Mouse (Mus musculus): Measurements from ENCODE around the gene Cox10. TPM values are rescaled to one million over a fixed set of nuclear protein-coding genes. Genes with fewer than 3 reads are reported as not detected.

Cox10 gene
- polyA plus RNA-seq, 1 experiment, result 26.1 TPM

GRCm38 (mm10) chr11:64051195-64051968 is 27.9 kb downstream of the Cox10 start:
- TF ChIP-seq GATA1 (IDR thresholded peaks at IDR 0.05; ENCODE audit: borderline replicate concordance, low read length), result no peak
- TF ChIP-seq FLI1 (IDR thresholded peaks at IDR 0.05; ENCODE audit: low read length), result no peak
- H3K9me3 ChIP-seq, result no peaks in the 10 kb centered on the region
- peaks cover 17% of the 10 kb centered on the region for H3K36me3 ChIP-seq (replicated peaks; ENCODE audit: low read length)
- H3K4me1 ChIP-seq, result peaks cover 33% of the 10 kb centered on the region
- peaks cover 2% of the 10 kb centered on the region for H3K27me3 ChIP-seq (replicated peaks)
- no peak overlapping the region for H3K4me3 ChIP-seq (replicated peaks)

GRCm38 (mm10) chr11:64047432-64047831 is 31.8 kb downstream of the Cox10 start:
- H3K27me3 ChIP-seq (replicated peaks), result peaks cover 2% of the 10 kb centered on the region
- TF ChIP-seq GATA1 (IDR thresholded peaks at IDR 0.05; ENCODE audit: borderline replicate concordance, low read length) (no peak), FLI1 (IDR thresholded peaks at IDR 0.05; ENCODE audit: low read length) (no peak)
- H3K9me3 ChIP-seq, result no peaks in the 10 kb centered on the region
- peak overlapping the region; percentile 29 for H3K4me3 ChIP-seq (replicated peaks)
- H3K36me3 ChIP-seq (replicated peaks; ENCODE audit: low read length), result peaks cover 31% of the 10 kb centered on the region
- peaks cover 32% of the 10 kb centered on the region for H3K4me1 ChIP-seq

- no peak overlapping the region for H3K4me3 ChIP-seq (replicated peaks)
- peaks cover 31% of the 10 kb centered on the region for H3K36me3 ChIP-seq (replicated peaks; ENCODE audit: low read length)
- no peaks in the 10 kb centered on the region for H3K9me3 ChIP-seq
- no peak for TF ChIP-seq FLI1 (IDR thresholded peaks at IDR 0.05; ENCODE audit: low read length)
- no peak for TF ChIP-seq GATA1 (IDR thresholded peaks at IDR 0.05; ENCODE audit: borderline replicate concordance, low read length)
- peaks cover 22% of the 10 kb centered on the region for H3K4me1 ChIP-seq
- H3K27me3 ChIP-seq (replicated peaks), result peaks cover 2% of the 10 kb centered on the region
Measured at GRCm38 (mm10) chr11:64045041-64045440, 34.2 kb downstream of the Cox10 start.

GRCm38 (mm10) chr11:64044024-64044423 is 35.2 kb downstream of the Cox10 start:
- peaks cover 30% of the 10 kb centered on the region for H3K36me3 ChIP-seq (replicated peaks; ENCODE audit: low read length)
- TF ChIP-seq GATA1 (IDR thresholded peaks at IDR 0.05; ENCODE audit: borderline replicate concordance, low read length) (no peak), FLI1 (IDR thresholded peaks at IDR 0.05; ENCODE audit: low read length) (no peak)
- H3K9me3 ChIP-seq, result no peaks in the 10 kb centered on the region
- H3K4me1 ChIP-seq, result peaks cover 22% of the 10 kb centered on the region
- H3K4me3 ChIP-seq (replicated peaks), result no peak overlapping the region
- H3K27me3 ChIP-seq (replicated peaks), result no peaks in the 10 kb centered on the region

GRCm38 (mm10) chr11:64041281-64041680 is 38.0 kb downstream of the Cox10 start:
- peaks cover 26% of the 10 kb centered on the region for H3K36me3 ChIP-seq (replicated peaks; ENCODE audit: low read length)

GRCm38 (mm10) chr11:64039600-64039999 is 39.7 kb downstream of the Cox10 start:
- Histone ChIP-seq H3K4me1 (peaks cover 19% of the 10 kb centered on the region), H3K36me3 (replicated peaks; ENCODE audit: low read length) (peaks cover 16% of the 10 kb centered on the region), H3K9me3 (no peaks in the 10 kb centered on the region), H3K4me3 (replicated peaks) (no peak overlapping the region), H3K27me3 (replicated peaks) (peaks cover 3% of the 10 kb centered on the region)
- no peak for TF ChIP-seq FLI1 (IDR thresholded peaks at IDR 0.05; ENCODE audit: low read length)

More at GRCm38 (mm10) chr11:64041281-64041680, 38.0 kb downstream of the Cox10 start:
- Histone ChIP-seq H3K4me1 (peaks cover 18% of the 10 kb centered on the region), H3K4me3 (replicated peaks) (no peak overlapping the region), H3K27me3 (replicated peaks) (peaks cover 3% of the 10 kb centered on the region), H3K9me3 (no peaks in the 10 kb centered on the region)
- TF ChIP-seq GATA1 (IDR thresholded peaks at IDR 0.05; ENCODE audit: borderline replicate concordance, low read length) (no peak), FLI1 (IDR thresholded peaks at IDR 0.05; ENCODE audit: low read length) (no peak)

GRCm38 (mm10) chr11:64037471-64038125 is 41.7 kb downstream of the Cox10 start:
- Histone ChIP-seq H3K36me3 (replicated peaks; ENCODE audit: low read length) (peaks cover 5% of the 10 kb centered on the region), H3K4me1 (peaks cover 19% of the 10 kb centered on the region), H3K4me3 (replicated peaks) (no peak overlapping the region), H3K9me3 (no peaks in the 10 kb centered on the region), H3K27me3 (replicated peaks) (peaks cover 3% of the 10 kb centered on the region)
- TF ChIP-seq FLI1 (IDR thresholded peaks at IDR 0.05; ENCODE audit: low read length) (no peak), GATA1 (IDR thresholded peaks at IDR 0.05; ENCODE audit: borderline replicate concordance, low read length) (no peak)

GRCm38 (mm10) chr11:64036306-64036705 is 43.0 kb downstream of the Cox10 start:
- no peak for TF ChIP-seq GATA1 (IDR thresholded peaks at IDR 0.05; ENCODE audit: borderline replicate concordance, low read length)
- no peak for TF ChIP-seq FLI1 (IDR thresholded peaks at IDR 0.05; ENCODE audit: low read length)

GRCm38 (mm10) chr11:64035709-64036108 is 43.6 kb downstream of the Cox10 start:
- Histone ChIP-seq H3K36me3 (replicated peaks; ENCODE audit: low read length) (peaks cover 2% of the 10 kb centered on the region), H3K4me1 (peaks cover 23% of the 10 kb centered on the region), H3K9me3 (no peaks in the 10 kb centered on the region), H3K4me3 (replicated peaks) (no peak overlapping the region), H3K27me3 (replicated peaks) (peaks cover 3% of the 10 kb centered on the region)
- TF ChIP-seq FLI1 (IDR thresholded peaks at IDR 0.05; ENCODE audit: low read length) (no peak), GATA1 (IDR thresholded peaks at IDR 0.05; ENCODE audit: borderline replicate concordance, low read length) (no peak)

More at GRCm38 (mm10) chr11:64036306-64036705, 43.0 kb downstream of the Cox10 start:
- H3K4me1 ChIP-seq, result peaks cover 23% of the 10 kb centered on the region
- peaks cover 3% of the 10 kb centered on the region for H3K27me3 ChIP-seq (replicated peaks)
- peaks cover 3% of the 10 kb centered on the region for H3K36me3 ChIP-seq (replicated peaks; ENCODE audit: low read length)
- no peak overlapping the region for H3K4me3 ChIP-seq (replicated peaks)
- no peaks in the 10 kb centered on the region for H3K9me3 ChIP-seq

- H3K4me1 ChIP-seq, result peaks cover 23% of the 10 kb centered on the region
- no peak overlapping the region for H3K4me3 ChIP-seq (replicated peaks)
- peaks cover 3% of the 10 kb centered on the region for H3K27me3 ChIP-seq (replicated peaks)
- TF ChIP-seq FLI1 (IDR thresholded peaks at IDR 0.05; ENCODE audit: low read length) (no peak), GATA1 (IDR thresholded peaks at IDR 0.05; ENCODE audit: borderline replicate concordance, low read length) (no peak)
- peaks cover 7% of the 10 kb centered on the region for H3K36me3 ChIP-seq (replicated peaks; ENCODE audit: low read length)
- no peaks in the 10 kb centered on the region for H3K9me3 ChIP-seq
Measured at GRCm38 (mm10) chr11:64034686-64035085, 44.6 kb downstream of the Cox10 start.

Measured in megakaryocyte, embryonic 14.5 days (primary cell).